Mouse (Mus musculus) thymus, postnatal 36 days (tissue): ENCODE measurements around the gene Gm16253.
A peak's percentile ranks its signal among the peaks of the same experiment; 100 is the strongest.

Experiments
- DNase-seq, 2 experiments: peaks; one replicate each; pipeline ENCODE4 v3.0.0; 2022; ENCODE audit warnings: mixed read lengths in 2 of 2

Gene Gm16253

GRCm38 (mm10) chr3:96576690-96577541, at the start of gene Gm16253:
TSS of gene Gm16253 (plus strand) at chr3:96576984.
- peak; percentile 75 to 86 for DNase-seq

GRCm38 (mm10) chr3:96528506-96528905, 48.3 kb upstream of the Gm16253 start:
- no peak for DNase-seq

- no peak for DNase-seq
Measured at GRCm38 (mm10) chr3:96532050-96532449, 44.7 kb upstream of the Gm16253 start.

- no peak for DNase-seq
Measured at GRCm38 (mm10) chr3:96534300-96534699, 42.5 kb upstream of the Gm16253 start.

GRCm38 (mm10) chr3:96539316-96539715, 37.5 kb upstream of the Gm16253 start:
- DNase-seq, result no peak

- no peak for DNase-seq
Measured at GRCm38 (mm10) chr3:96540740-96541139, 36.0 kb upstream of the Gm16253 start.

GRCm38 (mm10) chr3:96541328-96542078, 35.3 kb upstream of the Gm16253 start:
- DNase-seq, result no peak

- no peak for DNase-seq
Measured at GRCm38 (mm10) chr3:96542554-96542953, 34.2 kb upstream of the Gm16253 start.

GRCm38 (mm10) chr3:96543345-96543744, 33.4 kb upstream of the Gm16253 start:
- no peak for DNase-seq

- DNase-seq, result no peak
Measured at GRCm38 (mm10) chr3:96545565-96545964, 31.2 kb upstream of the Gm16253 start.

- DNase-seq, result no peak
Measured at GRCm38 (mm10) chr3:96546880-96547279, 29.9 kb upstream of the Gm16253 start.

GRCm38 (mm10) chr3:96547389-96547960, 29.3 kb upstream of the Gm16253 start:
- DNase-seq, result peak; percentile 72 to 77

GRCm38 (mm10) chr3:96548824-96549223, 28.0 kb upstream of the Gm16253 start:
- DNase-seq, result no peak

- no peak for DNase-seq
Measured at GRCm38 (mm10) chr3:96549346-96549745, 27.4 kb upstream of the Gm16253 start.

- peak; percentile 62 to 66 for DNase-seq
Measured at GRCm38 (mm10) chr3:96551203-96551602, 25.6 kb upstream of the Gm16253 start.

GRCm38 (mm10) chr3:96551890-96552289, 24.9 kb upstream of the Gm16253 start:
- DNase-seq, result no peak

GRCm38 (mm10) chr3:96553601-96554000, 23.2 kb upstream of the Gm16253 start:
- no peak for DNase-seq

GRCm38 (mm10) chr3:96554251-96554650, 22.5 kb upstream of the Gm16253 start:
- DNase-seq, result no peak

GRCm38 (mm10) chr3:96555041-96555596, 21.7 kb upstream of the Gm16253 start:
- peak; percentile 34 to 40 for DNase-seq

GRCm38 (mm10) chr3:96555999-96556614, 20.7 kb upstream of the Gm16253 start:
- no peak for DNase-seq

- DNase-seq, result peak in 1 of 2 experiments; percentile 53
Measured at GRCm38 (mm10) chr3:96556651-96557635, 19.8 kb upstream of the Gm16253 start.
